12 mouse cellular contexts compared by ENCODE assay signal in genomic region chr7:45635711-45636688, GRCm38 (mm10). TPM values are rescaled to one million over a fixed set of nuclear protein-coding genes. Genes with fewer than 3 reads are reported as not detected.
DNase-seq lines count a peak whose midpoint lies in the region; ATAC-seq lines count a peak whose summit lies in the region.
"Had no signal": no experiment of that assay in that cellular context is flagged by ENCODE, and none has a peak within 500 bp of the region (broad histone marks: within the 10 kb centered on the region; RNA-seq: fewer than 3 reads in every experiment).

No protein-coding gene starts in this region.

- peaks cover 14% of the 10 kb centered on the region; the same call in 1 of the 2 replicates for H3K36me3 ChIP-seq in kidney, embryonic 15.5 days
- H3K36me3 ChIP-seq in intestine, embryonic 15.5 days, result peaks cover 3% of the 10 kb centered on the region; the same call in 1 of the 2 replicates
- H3K36me3 ChIP-seq in hindbrain, embryonic 12.5 days, result no peaks in the 10 kb centered on the region
- H3K36me3 ChIP-seq: G1E had no signal

- no peaks in the 10 kb centered on the region for H3K9me3 ChIP-seq in kidney, embryonic 15.5 days (replicated peaks)
- no peaks in the 10 kb centered on the region for H3K9me3 ChIP-seq in intestine, embryonic 15.5 days
- H3K9me3 ChIP-seq in hindbrain, embryonic 12.5 days (replicated peaks), result no peaks in the 10 kb centered on the region
- H3K9me3 ChIP-seq: forebrain, embryonic 12.5 days; G1E had no signal

- no peak overlapping the region for H3K4me3 ChIP-seq in kidney, embryonic 15.5 days (replicated peaks)
- no peak overlapping the region for H3K4me3 ChIP-seq in brown adipose tissue, adult 24 weeks (ENCODE audit: insufficient read depth, low read depth, low read length)
- H3K4me3 ChIP-seq in intestine, embryonic 15.5 days (replicated peaks), result no peak overlapping the region
- H3K4me3 ChIP-seq in hindbrain, embryonic 12.5 days, result no peak overlapping the region
- H3K4me3 ChIP-seq: forebrain, embryonic 12.5 days had no signal

- WGBS in kidney, embryonic 15.5 days, result 59% methylated on average over 15 of the region's 15 CpGs
- WGBS in intestine, embryonic 15.5 days, result 72% methylated on average over 15 of the region's 15 CpGs
- 84% methylated on average over 15 of the region's 15 CpGs for WGBS in hindbrain, embryonic 12.5 days

- no peak for DNase-seq in kidney, adult 11 months
- peak; percentile 63 for DNase-seq in lung, postnatal 14 days
- DNase-seq in urinary bladder, postnatal 25 days (ENCODE audit: low spot score), result no peak
- DNase-seq: cerebellum, adult 11-12 months; thymus, postnatal 25 days had no signal

- H3K27me3 ChIP-seq in kidney, embryonic 15.5 days, result no peaks in the 10 kb centered on the region; the same call in 1 of the 2 replicates
- no peaks in the 10 kb centered on the region for H3K27me3 ChIP-seq in intestine, embryonic 15.5 days (replicated peaks)
- peaks cover 30% of the 10 kb centered on the region for H3K27me3 ChIP-seq in hindbrain, embryonic 12.5 days

- H3K9ac ChIP-seq in kidney, embryonic 15.5 days, result 0 out of 2 replicates have a peak overlapping the region, but pooled peaks have one; percentile 10
- H3K9ac ChIP-seq in intestine, embryonic 15.5 days, result no peak overlapping the region
- H3K9ac ChIP-seq in hindbrain, embryonic 12.5 days, result no peak overlapping the region
- H3K9ac ChIP-seq: forebrain, embryonic 12.5 days had no signal

- no peak overlapping the region for H3K4me2 ChIP-seq in kidney, embryonic 15.5 days
- no peak overlapping the region for H3K4me2 ChIP-seq in intestine, embryonic 15.5 days (replicated peaks)
- H3K4me2 ChIP-seq in hindbrain, embryonic 12.5 days (replicated peaks), result no peak overlapping the region
- H3K4me2 ChIP-seq: forebrain, embryonic 12.5 days had no signal

- H3K4me1 ChIP-seq in kidney, embryonic 15.5 days, result peaks cover 65% of the 10 kb centered on the region
- H3K4me1 ChIP-seq in brown adipose tissue, adult 24 weeks (ENCODE audit: control insufficient read depth, insufficient read depth, insufficient read length, low read length), result peaks cover 23% of the 10 kb centered on the region
- H3K4me1 ChIP-seq in intestine, embryonic 15.5 days (replicated peaks), result peaks cover 27% of the 10 kb centered on the region
- H3K4me1 ChIP-seq in hindbrain, embryonic 12.5 days, result peaks cover 13% of the 10 kb centered on the region

- no peak for ATAC-seq in kidney, embryonic 15.5 days (replicated peaks; ENCODE audit: low FRiP score)
- ATAC-seq in intestine, embryonic 15.5 days, result no peak
- no peak for ATAC-seq in hindbrain, embryonic 12.5 days (ENCODE audit: low FRiP score)
- ATAC-seq in frontal cortex, adult (ENCODE audit: low TSS enrichment), result no peak

- H3K27ac ChIP-seq in kidney, embryonic 15.5 days, result peak overlapping the region; percentile 77
- peak overlapping the region; percentile 84 for H3K27ac ChIP-seq in brown adipose tissue, adult 24 weeks (replicated peaks; ENCODE audit: low read depth, low read length)
- H3K27ac ChIP-seq in intestine, embryonic 15.5 days, result peak overlapping the region; percentile 36; the same call in 1 of the 2 replicates
- no peak overlapping the region for H3K27ac ChIP-seq in hindbrain, embryonic 12.5 days
- H3K27ac ChIP-seq: forebrain, embryonic 12.5 days had no signal

RNA-seq across cellular contexts. Expression of gene Mamstr, which starts 3.8 kb away (rescaled TPM):
- 7.5 and 9.0 TPM in 2 replicates for polyA plus RNA-seq in kidney, embryonic 15.5 days (2015; fragmentation: Nextera tagmentation; extraction: Ambion mirVana)
- polyA plus RNA-seq in brown adipose tissue, adult 24 weeks (2012; ENCODE audit: insufficient read depth, insufficient read length, missing spikeins), result 1.5 TPM in 1 of 2 replicates, not detected in the other
- polyA plus RNA-seq in intestine, embryonic 15.5 days (2015; fragmentation: Nextera tagmentation; extraction: Ambion mirVana), result 5.2 and 7.3 TPM in 2 replicates
- polyA plus RNA-seq in hindbrain, embryonic 12.5 days (2016; fragmentation: Nextera tagmentation; extraction: Ambion mirVana), result 3.7 and 4.8 TPM in 2 replicates
- polyA plus RNA-seq: G1E had no signal

RNA-seq across cellular contexts. Expression of gene Rasip1, which starts 8.7 kb away (rescaled TPM):
- polyA plus RNA-seq in kidney, embryonic 15.5 days (2015; fragmentation: Nextera tagmentation; extraction: Ambion mirVana), result 16.1 and 18.0 TPM in 2 replicates
- 4.3 and 9.3 TPM in 2 replicates for polyA plus RNA-seq in brown adipose tissue, adult 24 weeks (2012; ENCODE audit: insufficient read depth, insufficient read length, missing spikeins)
- polyA plus RNA-seq in intestine, embryonic 15.5 days (2015; fragmentation: Nextera tagmentation; extraction: Ambion mirVana), result 9.8 and 9.9 TPM in 2 replicates
- 15.6 and 16.2 TPM in 2 replicates for polyA plus RNA-seq in hindbrain, embryonic 12.5 days (2016; fragmentation: Nextera tagmentation; extraction: Ambion mirVana)

RNA-seq across cellular contexts. Expression of gene Izumo1, which starts 14.4 kb away (rescaled TPM):
- polyA plus RNA-seq in kidney, embryonic 15.5 days (2015; fragmentation: Nextera tagmentation; extraction: Ambion mirVana), result 0.14 and 0.17 TPM in 2 replicates
- polyA plus RNA-seq in brown adipose tissue, adult 24 weeks (2012; ENCODE audit: insufficient read depth, insufficient read length, missing spikeins), result 0.63 TPM in 1 of 2 replicates, not detected in the other
- polyA plus RNA-seq in intestine, embryonic 15.5 days (2015; fragmentation: Nextera tagmentation; extraction: Ambion mirVana), result 0.13 TPM in 1 of 2 replicates, not detected in the other
- 0.18 TPM in 1 of 2 replicates, not detected in the other for polyA plus RNA-seq in hindbrain, embryonic 12.5 days (2016; fragmentation: Nextera tagmentation; extraction: Ambion mirVana)

RNA-seq across cellular contexts. Expression of gene Fut1, which starts 18.9 kb away (rescaled TPM):
- 0.06 and 0.21 TPM in 2 replicates for polyA plus RNA-seq in kidney, embryonic 15.5 days (2015; fragmentation: Nextera tagmentation; extraction: Ambion mirVana)
- not detected in 2 replicates for polyA plus RNA-seq in brown adipose tissue, adult 24 weeks (2012; ENCODE audit: insufficient read depth, insufficient read length, missing spikeins)
- polyA plus RNA-seq in intestine, embryonic 15.5 days (2015; fragmentation: Nextera tagmentation; extraction: Ambion mirVana), result 0.38 and 0.73 TPM in 2 replicates
- polyA plus RNA-seq in hindbrain, embryonic 12.5 days (2016; fragmentation: Nextera tagmentation; extraction: Ambion mirVana), result 0.14 TPM in 1 of 2 replicates, not detected in the other
- polyA plus RNA-seq: G1E had no signal

RNA-seq across cellular contexts. Expression of gene Fgf21, which starts 20.7 kb away (rescaled TPM):
- 0.32 TPM in 1 of 2 replicates, not detected in the other for polyA plus RNA-seq in kidney, embryonic 15.5 days (2015; fragmentation: Nextera tagmentation; extraction: Ambion mirVana)
- 2.0 TPM in 1 of 2 replicates, not detected in the other for polyA plus RNA-seq in brown adipose tissue, adult 24 weeks (2012; ENCODE audit: insufficient read depth, insufficient read length, missing spikeins)
- polyA plus RNA-seq in intestine, embryonic 15.5 days (2015; fragmentation: Nextera tagmentation; extraction: Ambion mirVana), result 0.18 and 0.30 TPM in 2 replicates
- polyA plus RNA-seq in hindbrain, embryonic 12.5 days (2016; fragmentation: Nextera tagmentation; extraction: Ambion mirVana), result 0.45 TPM in 1 of 2 replicates, not detected in the other
- polyA plus RNA-seq: forebrain, embryonic 12.5 days; G1E had no signal
